Mouse (Mus musculus): ENCODE measurements at regions not wholly inside any gene's neighbourhood (a gene's known extent, or its start where the extent isn't known, plus 50 kb on each side); places are given as distances from the start of the nearest gene placed in this dataset.

- no peak for DNase-seq (ENCODE audit: low read depth, low spot score)
Measured at GRCm38 (mm10) chr6:31659901-31660300, 96.1 kb upstream of the Podxl start.

- DNase-seq (ENCODE audit: low read depth, low spot score): no peak
Measured at GRCm38 (mm10) chr6:31658447-31659199, 94.8 kb upstream of the Podxl start.

- DNase-seq (ENCODE audit: low read depth, low spot score): no peak
Measured at GRCm38 (mm10) chr6:31650791-31651476, 87.2 kb upstream of the Podxl start.

- no peak for DNase-seq (ENCODE audit: low read depth, low spot score)
Measured at GRCm38 (mm10) chr6:31645261-31645660, 81.5 kb upstream of the Podxl start.

- DNase-seq (ENCODE audit: low read depth, low spot score): no peak
Measured at GRCm38 (mm10) chr6:31644504-31644903, 80.7 kb upstream of the Podxl start.

GRCm38 (mm10) chr6:31642451-31642942, 78.7 kb upstream of the Podxl start:
- DNase-seq (ENCODE audit: low read depth, low spot score): no peak

- no peak for DNase-seq (ENCODE audit: low read depth, low spot score)
Measured at GRCm38 (mm10) chr6:31640745-31641144, 77.0 kb upstream of the Podxl start.

GRCm38 (mm10) chr6:31639460-31639859, 75.7 kb upstream of the Podxl start:
- no peak for DNase-seq (ENCODE audit: low read depth, low spot score)

GRCm38 (mm10) chr6:31638434-31639220, 74.8 kb upstream of the Podxl start:
- no peak for DNase-seq (ENCODE audit: low read depth, low spot score)

GRCm38 (mm10) chr6:31637371-31638052, 73.7 kb upstream of the Podxl start:
- DNase-seq (ENCODE audit: low read depth, low spot score): no peak

GRCm38 (mm10) chr6:31636954-31637353, 73.2 kb upstream of the Podxl start:
- no peak for DNase-seq (ENCODE audit: low read depth, low spot score)

- DNase-seq (ENCODE audit: low read depth, low spot score): no peak
Measured at GRCm38 (mm10) chr6:31632485-31632884, 68.7 kb upstream of the Podxl start.

- DNase-seq (ENCODE audit: low read depth, low spot score): no peak
Measured at GRCm38 (mm10) chr6:31630009-31630408, 66.2 kb upstream of the Podxl start.

GRCm38 (mm10) chr6:31627912-31628311, 64.1 kb upstream of the Podxl start:
- DNase-seq (ENCODE audit: low read depth, low spot score): no peak

- DNase-seq (ENCODE audit: low read depth, low spot score): no peak
Measured at GRCm38 (mm10) chr6:31625055-31625454, 61.3 kb upstream of the Podxl start.

- DNase-seq (ENCODE audit: low read depth, low spot score): no peak
Measured at GRCm38 (mm10) chr6:31624374-31624773, 60.6 kb upstream of the Podxl start.

GRCm38 (mm10) chr6:31621023-31621422, 57.2 kb upstream of the Podxl start:
- DNase-seq (ENCODE audit: low read depth, low spot score): no peak

GRCm38 (mm10) chr6:31618852-31619251, 55.1 kb upstream of the Podxl start:
- no peak for DNase-seq (ENCODE audit: low read depth, low spot score)

GRCm38 (mm10) chr6:31617341-31617740, 53.6 kb upstream of the Podxl start:
- no peak for DNase-seq (ENCODE audit: low read depth, low spot score)

- DNase-seq (ENCODE audit: low read depth, low spot score): no peak
Measured at GRCm38 (mm10) chr6:31615426-31615970, 51.7 kb upstream of the Podxl start.

GRCm38 (mm10) chr6:31614563-31614962, 50.8 kb upstream of the Podxl start:
- DNase-seq (ENCODE audit: low read depth, low spot score): no peak
